Mouse (Mus musculus) cortical plate, adult 2 months (tissue): ENCODE data around the gene Plxnb2. TPM values are rescaled to one million over a fixed set of nuclear protein-coding genes. Genes with fewer than 3 reads are reported as not detected.

Experiments
- H3K27ac ChIP-seq: fragments of 200-500 bp; 2 replicates; pipeline ENCODE4 v1.5.1; 2012; ENCODE audit warnings: low read length, control low read depth, inconsistent platforms; ENCODE audit not compliant: insufficient read depth
- H3K4me1 ChIP-seq: fragments of 200-500 bp; 2 replicates; pipeline ENCODE4 v1.6.1; 2011; ENCODE audit warnings: low read length; ENCODE audit not compliant: control insufficient read depth, insufficient read depth
- H3K4me3 ChIP-seq: fragments of 200-500 bp; 2 replicates; pipeline ENCODE4 v1.5.1; 2011; ENCODE audit warnings: mild to moderate bottlenecking, low read length, control low read depth; ENCODE audit not compliant: insufficient read depth
- CTCF ChIP-seq: fragments of 200-500 bp; IDR thresholded peaks from 2 replicates; pipeline ENCODE4 v1.5.1; 2011; ENCODE audit warnings: mild to moderate bottlenecking, control low read depth, low read length; ENCODE audit not compliant: insufficient read depth; ENCODE audit errors: extremely low read depth
- POLR2A ChIP-seq: fragments of 200-500 bp; IDR thresholded peaks from 2 replicates; pipeline ENCODE4 v1.6.1; 2011; ENCODE audit warnings: mild to moderate bottlenecking, low read length, control low read depth; ENCODE audit not compliant: insufficient read depth; ENCODE audit errors: extremely low read depth
- polyA plus RNA-seq: library from polyadenylated mRNA; depleted of rRNA; stranded (reverse); fragments of >200 nt; gene quantifications from 2 replicates; pipeline ENCODE4 v1.2.3, GENCODE M21; 2012; rRNA removed

The Plxnb2 gene
- polyA plus RNA-seq, 1 experiment, result 52.9 TPM

DNA sequence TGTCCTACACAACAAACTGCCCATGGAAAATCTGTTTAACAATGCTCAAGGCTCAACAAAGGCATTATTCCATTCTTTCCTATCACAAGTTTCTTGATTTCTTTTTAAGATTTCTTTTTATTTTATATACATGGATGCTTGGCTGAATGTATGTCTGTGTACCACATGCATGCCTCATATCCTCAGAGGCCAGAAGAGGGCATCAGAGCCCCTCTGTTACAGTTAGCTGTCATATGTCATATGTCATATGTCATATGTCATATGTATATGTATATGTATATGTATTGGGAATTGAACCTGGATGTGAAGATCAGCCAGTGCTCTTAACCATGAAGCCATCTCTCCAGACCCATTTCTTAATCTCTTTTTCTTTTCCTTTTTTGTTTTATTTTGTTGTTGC, 62.6 kb downstream of the Plxnb2 start:
- no peak overlapping the region for H3K4me3 ChIP-seq
- H3K4me1 ChIP-seq, result peaks cover 11% of the 10 kb centered on the region
- TF ChIP-seq CTCF (no peak), POLR2A (no peak)
- H3K27ac ChIP-seq, result no peak overlapping the region

- no peak for TF ChIP-seq CTCF
- no peak for TF ChIP-seq POLR2A
- Histone ChIP-seq H3K4me3 (no peak overlapping the region), H3K4me1 (no peaks in the 10 kb centered on the region), H3K27ac (no peak overlapping the region)
These were observed 70.4 kb downstream of the Plxnb2 start for GRCm38 (mm10) chr15:89110147-89110546.

DNA sequence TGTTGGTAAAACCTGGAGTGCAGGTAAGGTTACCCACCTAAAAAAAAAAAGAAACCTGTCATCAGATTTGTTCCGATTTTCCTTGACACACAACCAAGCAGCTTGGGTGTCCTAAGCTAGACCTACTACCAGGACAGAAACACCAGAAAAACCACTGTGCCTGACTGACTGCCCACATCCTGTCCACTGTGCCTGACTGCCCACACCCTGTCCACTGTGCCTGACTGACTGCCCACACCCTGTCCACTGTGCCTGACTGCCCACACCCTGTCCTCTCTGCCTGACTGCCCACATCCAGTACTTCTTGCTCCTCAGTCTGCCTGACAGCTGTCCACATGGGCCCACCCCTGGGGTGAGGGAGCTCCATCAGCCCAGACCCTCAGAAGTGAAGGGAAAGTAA, 73.6 kb downstream of the Plxnb2 start:
- H3K27ac ChIP-seq, result no peak overlapping the region
- TF ChIP-seq CTCF, result no peak
- no peak for TF ChIP-seq POLR2A
- H3K4me1 ChIP-seq, result no peaks in the 10 kb centered on the region
- H3K4me3 ChIP-seq, result no peak overlapping the region

DNA sequence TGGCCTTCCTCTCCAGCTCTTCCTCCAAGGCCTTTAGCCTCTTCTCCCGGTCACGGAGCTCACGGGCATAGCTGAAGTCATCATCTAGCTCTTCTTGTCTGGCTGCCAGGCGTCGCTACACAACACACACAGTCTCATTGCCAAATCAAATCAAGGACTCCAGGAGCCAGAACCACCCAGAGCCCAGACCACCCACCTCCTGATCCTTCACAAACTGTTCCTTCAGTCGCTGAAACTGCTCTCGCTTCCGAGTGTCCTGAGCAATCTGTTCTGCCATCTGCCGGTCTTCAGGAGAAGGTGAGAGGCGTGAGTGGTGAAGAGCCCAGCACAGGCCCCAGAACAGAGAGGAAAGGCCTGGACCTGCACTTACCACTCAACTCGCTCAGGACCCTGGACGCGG, 74.5 kb downstream of the Plxnb2 start:
- TF ChIP-seq POLR2A (no peak), CTCF (no peak)
- Histone ChIP-seq H3K27ac (no peak overlapping the region), H3K4me3 (no peak overlapping the region), H3K4me1 (no peaks in the 10 kb centered on the region)

Other genes with a start within 250 kb of the Plxnb2 start
- gene Ttll8, start 226.4 kb downstream of the Plxnb2 start, polyA plus RNA-seq, result 1.6 and 2.2 TPM in 2 replicates
- 155 and 162 TPM in 2 replicates for gene Mlc1, start 201.8 kb downstream of the Plxnb2 start, polyA plus RNA-seq
- not detected in 2 replicates for gene Mov10l1, start 197.9 kb downstream of the Plxnb2 start, polyA plus RNA-seq
- 105 and 116 TPM in 2 replicates for gene Panx2, start 121.1 kb downstream of the Plxnb2 start, polyA plus RNA-seq
- gene Trabd, start 105.7 kb downstream of the Plxnb2 start, polyA plus RNA-seq, result 18.5 and 19.9 TPM in 2 replicates
- gene Selenoo, start 91.7 kb downstream of the Plxnb2 start, polyA plus RNA-seq, result 37.1 and 38.5 TPM in 2 replicates
- gene Tubgcp6, start 57.7 kb downstream of the Plxnb2 start, polyA plus RNA-seq, result 31.8 and 34.1 TPM in 2 replicates
- gene Hdac10, start 52.1 kb downstream of the Plxnb2 start, polyA plus RNA-seq, result 31.3 and 36.0 TPM in 2 replicates
- 21.0 and 22.3 TPM in 2 replicates for gene Mapk12, start 40.1 kb downstream of the Plxnb2 start, polyA plus RNA-seq
- gene Mapk11, start 31.2 kb downstream of the Plxnb2 start, polyA plus RNA-seq, result 91.5 and 93.7 TPM in 2 replicates
- 137 and 148 TPM in 2 replicates for gene Dennd6b, start 15.7 kb upstream of the Plxnb2 start, polyA plus RNA-seq
- 119 and 135 TPM in 2 replicates for gene Ppp6r2, start 30.8 kb upstream of the Plxnb2 start, polyA plus RNA-seq
- gene Sbf1, start 134.5 kb upstream of the Plxnb2 start, polyA plus RNA-seq, result 264 and 276 TPM in 2 replicates
- gene Adm2, start 141.9 kb upstream of the Plxnb2 start, polyA plus RNA-seq, result not detected in 2 replicates
- gene Miox, start 153.6 kb upstream of the Plxnb2 start, polyA plus RNA-seq, result not detected in 2 replicates
- gene Lmf2, start 174.9 kb upstream of the Plxnb2 start, polyA plus RNA-seq, result 12.8 and 13.5 TPM in 2 replicates
- 119 TPM in 2 replicates for gene Ncaph2, start 174.9 kb upstream of the Plxnb2 start, polyA plus RNA-seq
- 35.2 and 36.9 TPM in 2 replicates for gene Sco2, start 193.1 kb upstream of the Plxnb2 start, polyA plus RNA-seq
- gene Tymp, start 196.3 kb upstream of the Plxnb2 start, polyA plus RNA-seq, result 3.1 and 3.7 TPM in 2 replicates
- gene Odf3b, start 198.5 kb upstream of the Plxnb2 start, polyA plus RNA-seq, result 5.4 and 5.6 TPM in 2 replicates
- gene Klhdc7b, start 204.1 kb upstream of the Plxnb2 start, polyA plus RNA-seq, result 0.71 and 0.85 TPM in 2 replicates
- 0.33 TPM in 1 of 2 replicates, not detected in the other for gene Syce3, start 229.7 kb upstream of the Plxnb2 start, polyA plus RNA-seq
- gene Cpt1b, start 245.1 kb upstream of the Plxnb2 start, polyA plus RNA-seq, result 2.5 and 2.7 TPM in 2 replicates
- gene C730034F03Rik, start 248.8 kb upstream of the Plxnb2 start, polyA plus RNA-seq, result 2.8 and 3.2 TPM in 2 replicates
- 0.08 and 0.21 TPM in 2 replicates for gene Gm44502, start 248.9 kb upstream of the Plxnb2 start, polyA plus RNA-seq
- gene Chkb, start 249.1 kb upstream of the Plxnb2 start, polyA plus RNA-seq, result 60.0 and 66.7 TPM in 2 replicates